Mouse (Mus musculus) midbrain, embryonic 13.5 days (tissue): ENCODE data around the gene Gm9936. TPM values are rescaled to one million over a fixed set of nuclear protein-coding genes. Genes with fewer than 3 reads are reported as not detected.
"Not testable (repeated sequence)": the region's sequence is repeated elsewhere in the genome, so short reads cannot be mapped to it uniquely, and the experiment has no call there.

Experiments used
- ATAC-seq: fragments of 200-750 bp; cut with Nextera tagmentation; 2 replicates; pipeline ENCODE4 v1.8.0; 2017; ENCODE audit warnings: mild to moderate bottlenecking, moderate TSS enrichment, moderate library complexity
- H3K27ac ChIP-seq: fragments of 300-500 bp; sonication (generic); 2 replicates; pipeline ENCODE4 v1.5.1; 2015; ENCODE audit warnings: inconsistent platforms, mild to moderate bottlenecking, moderate library complexity
- H3K27me3 ChIP-seq: fragments of 300-500 bp; sonication (generic); 2 replicates; pipeline ENCODE4 v1.6.1; 2015; ENCODE audit warnings: mild to moderate bottlenecking, inconsistent platforms
- H3K36me3 ChIP-seq: fragments of 300-500 bp; sonication (generic); 2 replicates; pipeline ENCODE4 v1.6.1; 2015; ENCODE audit warnings: mild to moderate bottlenecking, inconsistent platforms
- H3K4me1 ChIP-seq: fragments of 300-500 bp; sonication (generic); replicated peaks from 2 replicates; pipeline ENCODE4 v1.6.1; 2015; ENCODE audit warnings: inconsistent platforms
- H3K4me2 ChIP-seq: fragments of 300-500 bp; sonication (generic); replicated peaks from 2 replicates; pipeline ENCODE4 v1.6.1; 2015; ENCODE audit warnings: moderate library complexity, mild to moderate bottlenecking, inconsistent platforms
- H3K4me3 ChIP-seq: fragments of 300-500 bp; sonication (generic); replicated peaks from 2 replicates; pipeline ENCODE4 v1.5.1; 2015; ENCODE audit warnings: mild to moderate bottlenecking, inconsistent platforms
- H3K9ac ChIP-seq: fragments of 300-500 bp; sonication (generic); replicated peaks from 2 replicates; pipeline ENCODE4 v1.6.1; 2015; ENCODE audit warnings: mild to moderate bottlenecking, inconsistent platforms
- H3K9me3 ChIP-seq: fragments of 300-500 bp; sonication (generic); 2 replicates; pipeline ENCODE4 v1.6.1; 2016; ENCODE audit warnings: mild to moderate bottlenecking, inconsistent platforms
- WGBS: fragments of 180-500 bp; shearing (Covaris S2); methylation state at CpG from one replicate; pipeline ENCODE4 v1.1.7; 2015; 5-methylcytosine and 5-hydroxymethylcytosine counted together
- polyA plus RNA-seq: library from polyadenylated mRNA; unstranded; fragments of >200 nt; fragmentation: Nextera tagmentation; extraction: Ambion mirVana; gene quantifications from 2 replicates; pipeline ENCODE4 v1.2.1, GENCODE M21; 2015

Gene Gm9936
- polyA plus RNA-seq, 1 experiment from 2014 or later: 1.7 TPM

DNA sequence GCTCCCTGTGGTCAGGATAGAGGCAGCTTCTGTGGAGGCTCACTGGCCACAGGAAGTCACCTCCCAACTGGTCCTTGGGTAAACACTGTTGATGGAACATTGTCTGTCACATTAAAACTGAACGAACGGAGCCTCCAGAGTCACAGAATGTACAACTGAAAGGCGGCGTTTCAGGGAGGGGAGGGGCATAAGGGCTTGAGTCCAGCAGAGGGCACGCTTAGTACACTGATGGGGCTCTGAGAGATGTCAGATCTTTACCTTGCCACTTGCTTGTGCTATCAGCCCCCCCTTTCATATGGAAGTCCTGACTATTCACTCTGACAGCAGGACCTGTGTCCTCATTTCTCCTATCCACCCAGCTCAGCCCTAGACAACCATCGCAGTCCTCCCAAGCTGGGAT, 17.4 kb upstream of the Gm9936 start:
- H3K36me3 ChIP-seq: no peaks in the 10 kb centered on the region
- ATAC-seq: no peak
- H3K9me3 ChIP-seq: no peaks in the 10 kb centered on the region
- no peak overlapping the region for H3K27ac ChIP-seq
- H3K27me3 ChIP-seq: no peaks in the 10 kb centered on the region
- no peak overlapping the region for H3K4me2 ChIP-seq
- 56% methylated on average over 6 of the region's 6 CpGs for WGBS
- 0 out of 2 replicates have a peak, but pooled peaks cover 5% of the 10 kb centered on the region for H3K4me1 ChIP-seq
- no peak overlapping the region for H3K4me3 ChIP-seq
- peak overlapping the region; percentile 23; the same call in 1 of the 2 replicates for H3K9ac ChIP-seq

DNA sequence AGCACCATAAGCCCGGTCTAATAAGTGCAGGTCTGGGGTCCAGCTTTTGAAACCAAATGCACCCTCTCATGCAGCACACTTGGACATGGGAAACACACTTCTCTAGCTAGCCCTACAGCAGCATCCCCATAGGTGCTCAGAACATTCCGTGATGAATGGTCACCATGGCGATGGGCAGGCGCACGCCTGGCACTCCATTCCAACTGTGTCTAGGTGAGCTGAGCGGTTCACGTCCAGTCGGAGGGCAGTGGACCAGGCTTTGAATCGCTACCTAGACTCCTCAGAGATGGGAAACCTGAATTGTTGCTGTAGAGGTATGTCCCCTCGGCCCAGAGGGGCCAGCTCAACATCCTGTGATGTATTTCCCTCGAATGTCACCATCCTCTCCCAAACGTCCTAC, 6.8 kb upstream of the Gm9936 start:
- no peak overlapping the region for H3K4me3 ChIP-seq
- peaks cover 13% of the 10 kb centered on the region for H3K9me3 ChIP-seq
- no peaks in the 10 kb centered on the region for H3K27me3 ChIP-seq
- H3K4me2 ChIP-seq: no peak overlapping the region
- no peak overlapping the region for H3K9ac ChIP-seq
- no peaks in the 10 kb centered on the region for H3K36me3 ChIP-seq
- ATAC-seq: no peak
- WGBS: 89% methylated on average over 12 of the region's 12 CpGs
- no peak overlapping the region for H3K27ac ChIP-seq
- no peaks in the 10 kb centered on the region for H3K4me1 ChIP-seq

DNA sequence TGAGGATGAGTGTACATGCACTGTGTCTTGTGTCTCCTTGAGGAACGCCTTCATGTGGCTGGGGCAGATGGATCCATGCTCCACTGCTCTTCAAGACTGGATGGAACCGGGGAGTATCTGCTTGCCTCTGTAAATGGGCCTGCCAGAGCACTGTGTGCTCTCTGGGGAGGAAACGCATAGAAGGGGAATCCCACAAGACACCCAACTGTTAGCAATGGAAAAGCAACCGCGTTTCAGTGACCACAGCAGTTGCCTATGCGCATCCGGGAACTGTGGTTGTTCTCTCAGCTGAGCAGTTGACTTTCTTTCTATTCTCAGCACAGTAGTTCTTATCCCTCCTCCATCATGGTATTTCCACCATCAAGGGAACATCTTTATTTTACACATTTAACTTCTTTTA, 6.3 kb upstream of the Gm9936 start:
- WGBS: 76% methylated on average over 7 of the region's 7 CpGs
- Histone ChIP-seq H3K9ac (no peak overlapping the region), H3K27me3 (no peaks in the 10 kb centered on the region), H3K9me3 (peaks cover 13% of the 10 kb centered on the region), H3K4me2 (no peak overlapping the region), H3K4me3 (no peak overlapping the region), H3K4me1 (no peaks in the 10 kb centered on the region), H3K27ac (no peak overlapping the region), H3K36me3 (no peaks in the 10 kb centered on the region)
- no peak for ATAC-seq

DNA sequence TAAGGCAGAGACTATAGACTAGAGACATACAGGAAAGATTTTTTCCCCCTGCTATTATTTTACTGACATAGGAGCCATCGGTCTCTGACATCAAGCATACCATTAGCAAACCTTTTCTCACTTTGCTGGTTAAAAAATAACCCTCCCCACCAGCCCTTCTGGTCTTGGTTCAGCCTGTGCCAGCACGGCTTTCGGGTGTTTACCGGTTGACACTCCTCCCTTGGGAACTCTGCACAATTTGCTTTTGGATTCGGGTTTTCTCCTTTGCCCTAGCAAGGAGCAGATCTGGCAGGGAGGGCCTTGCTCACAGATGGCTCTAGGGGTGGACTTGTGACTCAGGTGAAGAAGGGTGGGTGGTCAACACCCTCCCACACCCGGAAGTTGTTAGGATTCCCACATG, 3.2 kb upstream of the Gm9936 start:
- 77% methylated on average over 6 of the region's 6 CpGs for WGBS
- ATAC-seq: no peak
- Histone ChIP-seq H3K4me2 (no peak overlapping the region), H3K27me3 (0 out of 2 replicates have a peak, but pooled peaks cover 10% of the 10 kb centered on the region), H3K9ac (no peak overlapping the region), H3K27ac (no peak overlapping the region), H3K9me3 (no peaks in the 10 kb centered on the region), H3K36me3 (no peaks in the 10 kb centered on the region), H3K4me3 (no peak overlapping the region), H3K4me1 (peaks cover 6% of the 10 kb centered on the region)

DNA sequence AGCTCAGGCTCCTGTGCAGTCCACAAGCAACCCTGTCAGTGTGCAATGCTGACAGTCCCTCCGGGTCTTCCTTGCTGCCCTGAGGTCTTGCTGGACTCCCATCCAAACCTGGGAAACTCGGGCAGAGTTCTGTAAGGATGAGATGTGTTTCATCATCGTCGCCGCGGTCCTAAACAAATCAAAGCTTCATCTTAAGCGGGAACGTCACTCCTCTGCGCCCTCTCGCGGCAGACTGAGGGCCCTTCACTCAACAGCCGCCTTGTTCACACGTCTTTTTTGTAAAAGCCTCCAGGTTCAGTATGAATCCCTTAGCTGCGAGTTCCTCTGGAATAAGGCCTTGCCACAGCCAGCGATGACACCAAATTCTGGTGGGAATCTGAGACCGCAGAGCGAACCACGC, 771 bp upstream of the Gm9936 start:
- Histone ChIP-seq H3K4me1 (peaks cover 6% of the 10 kb centered on the region), H3K9me3 (no peaks in the 10 kb centered on the region), H3K4me2 (peak overlapping the region; percentile 60), H3K4me3 (peak overlapping the region; percentile 33), H3K9ac (peak overlapping the region; percentile 57), H3K36me3 (no peaks in the 10 kb centered on the region), H3K27me3 (0 out of 2 replicates have a peak, but pooled peaks cover 10% of the 10 kb centered on the region), H3K27ac (no peak overlapping the region)
- WGBS: 4% methylated on average over 18 of the region's 18 CpGs
- peak; percentile 81 for ATAC-seq

DNA sequence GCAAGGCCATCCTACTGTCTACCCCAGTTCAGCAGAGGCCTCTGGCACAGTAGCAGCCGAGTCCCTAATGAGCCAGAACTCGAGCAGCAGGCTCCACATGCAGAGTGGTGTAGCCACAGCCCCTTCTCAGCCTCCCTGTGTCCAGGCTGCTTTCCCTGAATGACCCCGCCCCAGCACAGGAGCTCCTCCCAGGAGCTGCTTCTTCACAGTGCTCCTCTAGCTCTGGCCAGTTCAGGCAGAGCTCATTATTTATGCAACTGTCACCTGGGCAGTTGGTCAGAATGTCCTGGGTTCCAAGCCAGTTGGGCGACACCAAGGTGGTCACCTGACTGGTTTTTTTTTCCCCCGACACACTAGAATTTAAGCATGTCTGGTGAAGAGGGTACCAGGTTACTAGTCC, 5.1 kb downstream of the Gm9936 start, which contains the start of gene 4930519G04Rik:
Gene 4930519G04Rik (plus strand): TSS at position 301 of the 400 bp plus-strand sequence.
- not testable (repeated sequence) for H3K4me1 ChIP-seq, H3K4me3 ChIP-seq, H3K9ac ChIP-seq, H3K4me2 ChIP-seq, H3K27me3 ChIP-seq, H3K27ac ChIP-seq, H3K9me3 ChIP-seq, H3K36me3 ChIP-seq, ATAC-seq
- 79% methylated on average over 3 of the region's 5 CpGs for WGBS

DNA sequence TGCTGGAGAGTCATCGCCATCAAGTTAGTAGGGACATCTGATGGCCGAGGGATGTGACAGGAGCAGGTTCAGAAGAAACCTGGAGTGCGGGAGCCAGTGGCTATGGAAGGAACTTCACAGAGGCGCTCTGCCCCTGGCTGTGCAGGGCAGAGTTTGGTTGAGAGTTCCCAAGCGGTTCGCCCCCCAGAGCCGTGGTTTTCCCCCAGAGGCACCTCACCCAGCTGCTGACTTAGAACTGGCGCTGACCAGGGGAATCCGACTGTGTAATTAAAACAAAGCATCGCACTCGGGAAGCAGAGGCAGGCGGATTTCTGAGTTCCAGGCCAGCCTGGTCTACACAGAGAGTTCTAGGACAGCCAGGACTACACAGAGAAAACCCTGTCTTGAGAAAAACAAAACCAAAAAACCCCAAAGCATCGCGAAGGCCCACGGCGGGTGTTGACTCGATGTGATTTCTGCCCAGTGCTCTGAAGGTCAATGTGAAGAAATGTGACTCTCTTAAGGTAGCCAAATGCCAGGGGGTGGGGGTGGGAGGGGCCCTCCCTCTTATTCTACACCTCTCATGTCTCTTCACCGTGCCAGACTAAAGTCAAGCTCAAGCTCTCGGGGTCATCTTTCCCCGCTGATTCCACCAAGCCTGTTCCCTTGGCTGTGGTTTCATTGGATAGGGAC, 6.8 kb downstream of the Gm9936 start:
- H3K9me3 ChIP-seq: no peaks in the 10 kb centered on the region
- H3K36me3 ChIP-seq: no peaks in the 10 kb centered on the region
- H3K4me1 ChIP-seq: no peaks in the 10 kb centered on the region
- H3K27ac ChIP-seq: no peak overlapping the region
- H3K4me2 ChIP-seq: no peak overlapping the region
- no peaks in the 10 kb centered on the region for H3K27me3 ChIP-seq
- H3K9ac ChIP-seq: no peak overlapping the region
- 83% methylated on average over 20 of the region's 20 CpGs for WGBS
- no peak for ATAC-seq
- H3K4me3 ChIP-seq: no peak overlapping the region

DNA sequence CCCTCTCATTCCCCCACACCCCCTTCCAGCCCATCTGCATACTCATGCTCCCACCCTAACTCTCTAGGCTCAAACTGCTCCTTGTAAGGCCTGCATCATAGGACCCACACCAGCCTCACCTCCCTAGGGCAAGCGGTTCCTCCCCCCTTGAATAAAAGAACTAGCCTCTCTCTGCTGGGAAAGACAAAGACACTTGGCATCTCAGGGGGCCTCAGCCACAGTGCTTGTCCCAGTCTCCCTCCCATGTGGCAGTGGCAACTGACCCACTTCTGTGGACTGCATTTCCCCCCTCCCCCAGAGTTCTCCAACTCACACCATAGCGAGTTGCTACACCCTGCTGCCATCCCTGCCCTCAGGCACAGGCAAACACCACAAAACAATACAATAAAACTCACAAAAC, 14.1 kb downstream of the Gm9936 start:
- not testable (repeated sequence) for H3K4me2 ChIP-seq, H3K9ac ChIP-seq, H3K4me3 ChIP-seq, ATAC-seq, H3K27ac ChIP-seq, H3K9me3 ChIP-seq, H3K27me3 ChIP-seq, H3K36me3 ChIP-seq
- peaks cover 11% of the 10 kb centered on the region for H3K4me1 ChIP-seq
- 58% methylated on average over 2 of the region's 2 CpGs for WGBS

DNA sequence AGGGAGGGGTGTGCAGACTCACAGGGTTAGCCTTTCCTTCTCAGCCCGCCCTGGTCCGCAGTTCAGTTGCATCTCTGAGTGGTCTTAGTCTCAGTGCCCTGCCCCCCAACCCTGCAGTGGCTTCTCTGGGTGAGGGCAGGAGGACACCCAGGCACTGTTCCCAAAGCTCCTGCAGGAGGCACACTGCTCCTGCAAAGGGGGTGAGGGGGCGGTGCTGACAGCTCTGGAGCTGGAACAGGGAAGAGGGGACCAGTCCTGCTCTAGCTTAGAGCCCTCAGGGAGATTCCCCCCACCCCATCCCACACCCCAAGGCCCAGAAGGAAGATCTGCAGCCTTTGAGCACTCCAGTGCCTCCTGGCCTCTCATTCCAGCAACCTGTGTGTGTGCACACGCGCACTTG, 15.8 kb downstream of the Gm9936 start:
- ATAC-seq: no peak
- WGBS: 57% methylated on average over 5 of the region's 5 CpGs
- no peak overlapping the region for H3K27ac ChIP-seq

DNA sequence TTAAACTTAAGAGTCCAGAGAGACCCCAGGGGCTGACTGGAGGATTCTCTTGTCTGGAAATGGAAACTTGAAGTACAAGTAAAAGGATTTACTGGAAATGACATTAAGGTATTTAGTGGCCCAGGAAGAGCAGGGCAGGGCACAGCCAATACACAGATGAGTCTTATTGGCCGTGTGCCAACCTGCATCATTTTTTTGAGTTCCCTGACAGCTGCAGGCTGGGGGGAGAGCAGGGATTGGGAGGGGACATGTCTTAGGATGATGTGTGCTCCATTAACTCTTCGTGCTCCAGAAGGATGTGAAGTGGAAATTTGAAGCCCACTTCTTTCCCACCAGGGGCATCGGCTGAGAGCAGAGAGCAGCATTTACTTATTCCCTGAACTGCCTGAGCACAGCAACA, 16.3 kb downstream of the Gm9936 start:
- not testable (repeated sequence) for ATAC-seq, H3K27ac ChIP-seq, H3K4me3 ChIP-seq, H3K9ac ChIP-seq, H3K27me3 ChIP-seq, H3K9me3 ChIP-seq, H3K36me3 ChIP-seq, H3K4me2 ChIP-seq
- 57% methylated on average over 3 of the region's 3 CpGs for WGBS
- peaks cover 11% of the 10 kb centered on the region for H3K4me1 ChIP-seq

More for the DNA sequence above, 15.8 kb downstream of the Gm9936 start:
- Histone ChIP-seq H3K4me2 (no peak overlapping the region), H3K36me3 (no peaks in the 10 kb centered on the region), H3K27me3 (no peaks in the 10 kb centered on the region), H3K9ac (no peak overlapping the region), H3K4me1 (peaks cover 11% of the 10 kb centered on the region), H3K4me3 (no peak overlapping the region), H3K9me3 (no peaks in the 10 kb centered on the region)

DNA sequence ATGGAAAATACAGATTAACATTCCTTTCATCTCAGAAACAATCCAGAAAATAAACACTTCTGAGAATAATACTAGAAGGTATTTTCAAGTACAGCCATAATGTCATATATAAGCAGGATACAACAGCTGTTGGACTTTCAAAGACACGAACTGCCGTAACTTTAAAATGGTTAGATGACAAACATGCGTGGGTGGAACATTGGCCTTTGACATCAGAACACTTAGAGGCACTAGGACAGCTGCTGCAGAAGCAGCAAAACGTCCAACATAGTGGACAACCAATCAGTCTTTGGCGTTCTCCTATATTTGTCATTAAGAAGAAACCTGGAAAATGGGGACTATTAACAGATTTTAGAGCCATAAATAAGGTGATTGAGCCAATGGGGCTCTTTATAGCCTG, 18.0 kb downstream of the Gm9936 start:
- H3K4me3 ChIP-seq, H3K27me3 ChIP-seq, H3K4me2 ChIP-seq, ATAC-seq, H3K9ac ChIP-seq, H3K9me3 ChIP-seq, H3K36me3 ChIP-seq, H3K27ac ChIP-seq: not testable (repeated sequence)
- WGBS: 84% methylated on average over 5 of the region's 5 CpGs
- H3K4me1 ChIP-seq: peaks cover 11% of the 10 kb centered on the region

DNA sequence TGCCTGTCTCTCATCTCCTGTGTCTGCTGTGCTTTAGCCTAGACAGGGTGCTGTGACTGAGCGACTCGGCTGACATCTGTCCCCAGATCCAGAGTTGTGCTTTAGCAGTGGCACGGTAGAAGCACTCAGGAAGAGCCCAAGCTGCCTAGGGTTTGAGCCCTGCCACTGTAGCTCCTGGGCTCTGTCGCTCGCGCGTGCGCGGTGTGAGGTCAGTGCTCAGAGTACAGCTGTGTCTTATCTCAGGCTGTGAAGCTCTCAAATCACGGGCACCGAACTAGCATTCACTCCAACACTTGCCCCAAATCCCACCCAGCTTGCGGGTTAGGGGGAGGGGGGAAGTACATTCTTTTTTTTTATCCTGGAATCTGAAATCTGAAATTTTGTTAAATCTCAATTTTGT, 21.6 kb downstream of the Gm9936 start:
- no peak for ATAC-seq
- H3K9ac ChIP-seq: no peak overlapping the region

DNA sequence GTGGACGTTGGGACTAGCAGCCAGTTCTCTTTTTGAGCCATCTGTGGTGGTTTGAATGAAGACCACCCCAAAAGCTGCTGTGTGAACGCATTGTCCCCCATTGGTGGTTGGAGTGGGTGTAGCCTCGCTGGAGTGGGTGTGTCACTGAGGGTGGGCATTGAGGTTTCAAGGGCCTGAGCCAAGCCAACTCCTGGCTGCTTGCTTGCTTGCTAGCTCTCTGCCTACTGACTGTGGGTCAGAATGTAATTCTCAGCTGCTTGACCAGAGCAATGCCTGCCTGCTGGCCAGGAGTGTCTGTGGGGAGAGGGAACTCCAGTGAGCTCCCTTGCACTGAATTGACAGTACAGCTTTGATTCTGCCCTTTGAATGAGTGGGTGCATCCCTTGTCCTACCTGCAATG, 28.7 kb downstream of the Gm9936 start:
- Histone ChIP-seq H3K4me2 (no peak overlapping the region), H3K4me1 (peaks cover 6% of the 10 kb centered on the region), H3K27me3 (no peaks in the 10 kb centered on the region), H3K9ac (no peak overlapping the region), H3K9me3 (no peaks in the 10 kb centered on the region; the same call in 1 of the 2 replicates), H3K36me3 (no peaks in the 10 kb centered on the region), H3K4me3 (no peak overlapping the region), H3K27ac (no peak overlapping the region)
- WGBS: 69% methylated on average over 3 of the region's 3 CpGs
- ATAC-seq: no peak

More for the DNA sequence above, 21.6 kb downstream of the Gm9936 start:
- Histone ChIP-seq H3K4me2 (no peak overlapping the region), H3K4me1 (peaks cover 2% of the 10 kb centered on the region; the same call in 1 of the 2 replicates), H3K27me3 (no peaks in the 10 kb centered on the region), H3K36me3 (no peaks in the 10 kb centered on the region), H3K9me3 (no peaks in the 10 kb centered on the region; the same call in 1 of the 2 replicates), H3K4me3 (no peak overlapping the region), H3K27ac (no peak overlapping the region)
- 72% methylated on average over 12 of the region's 12 CpGs for WGBS
